Mouse (Mus musculus): Measurements from ENCODE around the gene Xxylt1.

Gene Xxylt1

DNA sequence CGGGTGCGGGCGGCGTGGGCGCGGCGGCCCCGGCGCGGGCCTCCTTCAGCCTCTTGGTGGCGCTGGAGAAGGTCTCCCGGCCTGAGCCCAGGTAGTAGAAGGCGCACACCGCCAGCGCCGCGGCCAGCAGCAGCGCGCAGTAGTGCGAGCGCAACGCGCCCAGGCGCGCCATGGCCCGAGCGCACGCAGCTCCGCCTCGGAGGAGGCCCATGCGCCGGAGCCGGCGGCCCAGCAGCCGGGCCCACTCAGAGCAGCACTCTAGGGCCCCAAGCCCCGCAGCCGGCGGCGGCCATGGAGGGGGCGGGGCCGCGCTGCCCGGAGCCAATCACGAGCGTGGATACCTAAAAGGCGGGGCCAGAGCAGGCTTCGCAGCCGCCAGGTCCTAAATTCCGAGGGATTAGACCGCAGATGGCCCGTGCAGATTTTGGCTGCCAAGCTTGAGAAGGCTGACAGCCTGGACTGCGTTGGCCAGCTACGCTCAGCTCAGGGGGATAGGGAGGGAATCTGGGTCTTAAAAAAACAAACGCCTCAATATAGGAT lies at the start of gene Xxylt1:
Xxylt1 (minus strand) TSS at position 308 of the 540 bp plus-strand sequence.
- peak; percentile 95 for DNase-seq (ENCODE audit: low spot score)

DNA sequence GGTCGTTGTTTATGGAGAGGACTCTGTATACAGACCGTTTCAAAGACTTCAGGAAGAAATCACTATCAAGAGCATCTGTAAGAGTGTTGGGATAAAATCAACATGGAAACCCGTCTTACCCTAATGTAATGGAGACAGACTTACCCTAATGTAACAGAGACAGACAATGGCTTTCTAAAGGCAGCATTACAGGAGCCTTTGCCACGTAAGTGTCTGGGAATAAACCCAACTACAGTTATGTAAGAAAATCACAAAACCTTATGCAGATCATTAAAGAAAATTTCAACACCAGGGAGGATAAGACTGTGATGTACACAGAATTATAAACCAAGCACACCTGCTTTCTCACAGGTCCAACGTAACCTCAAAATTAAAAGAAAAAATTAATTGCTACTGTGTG lies 46.9 kb upstream of the Xxylt1 start:
- no peak for DNase-seq (ENCODE audit: low spot score)

DNA sequence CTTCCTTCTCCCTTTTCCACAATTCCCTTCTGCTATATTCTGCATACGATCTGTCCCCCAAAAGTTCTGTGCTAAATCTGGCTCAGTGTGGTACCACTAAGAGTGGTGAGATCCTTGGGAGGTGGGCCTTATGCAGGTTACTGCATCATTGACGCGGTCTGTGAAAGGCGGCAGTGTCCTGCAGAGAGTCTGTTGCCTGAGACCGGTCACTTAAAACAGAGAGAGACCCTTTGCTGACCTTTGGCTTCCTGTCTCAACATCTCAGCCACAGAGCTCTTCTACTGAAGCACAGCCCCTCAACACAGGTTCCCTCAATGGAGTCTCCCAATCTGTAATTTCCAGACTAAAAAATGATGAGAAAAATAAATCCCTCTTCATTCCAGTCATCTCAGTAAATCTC lies 43.8 kb upstream of the Xxylt1 start:
- DNase-seq (ENCODE audit: low spot score): no peak

DNA sequence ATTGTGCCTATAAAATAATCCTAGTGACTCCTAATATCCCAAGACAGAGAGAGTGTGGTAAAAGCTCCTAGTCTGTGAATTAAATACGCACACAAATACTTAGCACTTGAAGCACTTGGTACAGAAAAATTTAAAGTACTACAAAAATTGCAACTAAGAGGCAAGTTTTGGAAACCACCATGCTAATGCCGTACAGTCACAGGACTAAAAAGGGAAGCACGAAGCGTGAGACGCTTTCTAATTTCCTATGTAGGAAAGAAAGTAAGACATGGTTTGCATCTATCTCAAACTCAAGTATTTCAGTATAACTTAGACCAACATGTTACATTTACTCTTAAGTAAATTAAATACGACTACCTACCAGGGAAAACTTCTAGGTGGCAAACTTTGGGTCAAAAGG lies 40.4 kb upstream of the Xxylt1 start:
- no peak for DNase-seq (ENCODE audit: low spot score)

DNA sequence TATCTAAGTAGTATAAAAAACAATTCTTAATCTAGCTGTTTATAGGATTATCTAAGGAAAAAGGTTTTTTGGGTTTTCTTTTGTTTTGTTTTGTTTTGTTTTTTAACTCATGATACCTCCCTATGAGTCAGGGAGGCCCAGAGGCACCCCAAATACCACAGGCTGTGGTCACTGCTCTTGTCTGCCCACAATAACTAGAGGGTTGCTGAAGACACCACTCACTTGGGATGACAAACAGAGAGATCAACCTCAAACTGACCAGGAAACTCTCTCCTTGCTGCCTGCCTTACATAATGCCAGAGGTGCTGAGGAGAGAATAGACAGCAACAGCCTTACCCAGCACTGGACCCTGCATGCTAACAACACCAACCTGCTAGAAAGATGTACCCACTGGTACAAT lies 32.4 kb upstream of the Xxylt1 start:
- DNase-seq (ENCODE audit: low spot score): no peak

DNA sequence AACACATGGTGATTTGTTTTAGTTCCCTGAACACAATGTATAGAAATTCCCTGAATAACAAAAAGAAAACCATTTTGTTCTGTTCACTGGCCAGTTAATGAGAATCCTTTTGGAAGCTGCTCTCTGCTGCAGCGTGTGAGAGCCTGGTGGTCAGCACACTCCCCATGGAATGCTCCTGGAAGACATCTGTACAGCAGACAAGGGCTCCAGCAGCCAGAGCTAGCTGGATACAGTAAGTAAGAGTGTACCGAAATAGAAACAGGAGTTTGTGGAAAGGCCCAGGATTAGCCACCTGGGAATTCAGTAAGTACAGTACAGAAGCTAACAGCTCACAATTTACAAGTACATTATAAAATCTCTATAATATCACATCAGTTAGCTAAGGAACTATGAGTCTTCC lies 20.1 kb upstream of the Xxylt1 start:
- no peak for DNase-seq (ENCODE audit: low spot score)

DNA sequence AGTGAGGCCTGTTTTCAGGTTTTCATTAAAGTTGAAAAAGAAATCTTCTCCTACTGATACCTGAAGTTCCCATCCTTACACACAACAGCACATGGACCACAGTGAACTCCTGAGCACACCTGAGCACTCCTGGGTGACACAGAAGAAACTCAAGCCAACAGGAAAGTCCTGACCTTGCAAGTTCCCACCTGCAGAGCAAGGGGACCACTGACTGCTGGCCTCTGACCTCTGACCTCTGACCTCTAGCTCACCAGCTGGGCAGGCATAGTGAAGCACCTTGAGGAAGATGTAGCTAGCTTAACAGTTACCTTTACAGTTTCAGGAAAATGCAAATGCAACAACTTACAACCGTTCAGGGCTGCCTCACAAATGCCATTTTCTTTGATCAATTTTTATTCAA lies 18.7 kb upstream of the Xxylt1 start:
- DNase-seq (ENCODE audit: low spot score): no peak

DNA sequence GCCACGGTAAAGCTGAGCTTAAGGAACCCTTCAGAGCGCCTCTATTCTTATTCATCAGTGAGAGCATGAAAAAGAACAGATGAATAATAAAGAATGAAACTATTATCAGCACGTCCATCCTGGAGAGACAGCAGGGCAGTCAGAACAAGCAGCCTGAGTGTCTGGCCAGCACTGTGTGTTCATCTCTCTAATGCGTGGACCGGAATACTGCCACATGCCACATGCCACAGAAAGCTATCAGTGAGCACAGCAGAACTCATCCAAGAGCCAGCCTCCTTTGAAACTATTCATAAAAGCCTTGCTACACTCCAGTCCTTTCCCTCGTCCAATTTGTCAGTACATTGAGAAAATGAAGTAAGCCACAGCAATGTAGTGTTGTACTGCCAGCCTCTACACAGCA lies 12.8 kb upstream of the Xxylt1 start:
- no peak for DNase-seq (ENCODE audit: low spot score)

DNA sequence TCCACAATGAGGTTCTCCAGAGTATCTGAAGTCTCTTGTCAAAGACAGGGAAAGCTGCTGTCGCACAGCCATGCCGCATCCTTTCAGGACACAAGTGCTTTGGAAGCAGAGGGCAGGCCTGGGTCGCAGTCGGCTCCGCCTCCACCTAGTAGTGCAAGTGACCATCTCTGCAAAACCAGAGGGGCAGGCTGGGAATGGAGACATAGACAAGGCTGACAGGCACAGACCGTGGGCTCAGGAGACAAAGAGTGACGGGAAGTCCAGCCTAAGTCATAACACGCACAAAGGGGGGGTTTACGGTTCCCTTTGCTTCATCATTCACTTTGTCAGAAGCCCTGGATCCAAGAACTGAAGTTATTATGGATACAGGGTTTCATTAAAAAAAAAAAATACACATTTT lies 12.0 kb upstream of the Xxylt1 start:
- no peak for DNase-seq (ENCODE audit: low spot score)

DNA sequence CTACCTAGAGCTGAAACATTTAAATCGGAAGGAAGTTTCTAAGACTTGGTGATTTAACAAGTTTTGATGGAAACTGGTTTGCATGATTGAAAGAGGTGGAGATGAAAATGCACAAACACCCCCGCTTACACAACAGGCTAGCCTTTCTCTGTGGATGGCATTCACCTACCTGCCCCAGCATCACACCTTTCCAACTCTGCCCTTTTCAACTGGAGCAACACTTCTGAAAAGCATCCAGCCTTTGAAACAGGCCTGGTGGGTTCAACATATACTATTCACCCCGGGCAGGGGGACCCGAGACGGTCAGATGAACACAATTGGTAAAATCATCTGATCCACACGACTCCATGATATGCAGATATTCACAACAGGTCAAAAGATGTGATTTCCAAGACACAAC lies 659 bp upstream of the Xxylt1 start:
- DNase-seq (ENCODE audit: low spot score): no peak

DNA sequence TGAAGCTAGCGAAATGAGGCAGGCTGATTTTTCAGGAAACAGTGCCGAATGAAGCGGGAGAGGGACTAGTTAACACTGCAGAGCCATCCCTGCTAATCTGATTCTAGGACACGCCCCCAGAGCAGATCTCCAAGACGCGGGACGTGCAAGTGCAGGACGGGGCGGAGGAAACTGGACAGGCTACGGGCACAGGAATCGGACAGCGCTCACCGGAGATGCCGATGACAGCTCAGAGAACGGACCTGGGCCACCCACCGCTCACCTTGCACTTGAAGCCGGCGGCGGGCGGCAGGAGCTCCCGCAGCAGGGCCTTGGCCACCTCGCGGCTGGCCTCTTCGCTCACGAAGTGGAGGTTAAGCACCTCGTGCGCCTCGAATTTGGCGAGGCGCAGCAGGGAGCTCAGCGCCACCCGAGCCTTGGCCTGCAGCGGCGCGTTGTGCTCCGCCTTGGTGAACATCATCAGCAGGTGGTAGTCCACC lies 620 bp downstream of the Xxylt1 start:
- DNase-seq (ENCODE audit: low spot score): peak; percentile 67

DNA sequence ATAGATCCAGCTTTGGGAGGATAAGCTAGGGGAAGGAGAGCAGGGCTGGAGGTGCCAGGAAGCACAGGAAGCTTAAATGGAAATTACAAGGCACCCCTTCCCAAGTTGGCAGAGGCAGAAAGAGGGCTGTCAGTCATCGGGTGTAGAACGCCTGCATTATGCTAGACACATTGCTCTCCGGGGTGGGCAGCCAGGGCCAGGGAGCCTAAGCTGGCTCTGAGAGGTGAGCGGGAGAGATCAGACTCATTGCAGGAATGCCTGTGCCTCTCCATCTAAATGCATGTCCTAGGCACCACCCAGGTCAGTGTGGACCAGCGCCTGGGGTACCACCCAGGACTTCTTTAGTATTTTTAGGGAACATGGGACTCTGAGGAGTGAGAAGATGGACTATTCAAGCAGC lies 3.8 kb downstream of the Xxylt1 start:
- DNase-seq (ENCODE audit: low spot score): no peak

DNA sequence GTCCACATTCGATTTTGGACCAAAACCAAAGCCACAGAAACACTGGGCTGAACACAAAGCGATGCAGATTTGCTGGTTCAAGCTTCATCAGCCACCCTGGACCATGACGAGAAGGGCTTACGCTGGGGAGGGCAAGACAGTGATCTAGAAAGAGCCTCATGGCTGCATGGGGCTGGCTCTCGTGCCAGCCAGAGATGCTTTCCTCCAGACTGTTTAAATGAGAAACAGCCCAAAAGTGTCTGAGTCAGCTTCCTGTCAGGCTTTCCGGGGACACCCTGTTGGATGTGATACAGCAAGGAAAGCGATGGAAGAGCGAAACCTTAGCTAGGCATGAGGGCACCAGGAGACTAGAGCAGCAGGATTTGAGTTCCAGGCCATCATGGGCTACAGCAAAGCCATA lies 4.8 kb downstream of the Xxylt1 start:
- no peak for DNase-seq (ENCODE audit: low spot score)

DNA sequence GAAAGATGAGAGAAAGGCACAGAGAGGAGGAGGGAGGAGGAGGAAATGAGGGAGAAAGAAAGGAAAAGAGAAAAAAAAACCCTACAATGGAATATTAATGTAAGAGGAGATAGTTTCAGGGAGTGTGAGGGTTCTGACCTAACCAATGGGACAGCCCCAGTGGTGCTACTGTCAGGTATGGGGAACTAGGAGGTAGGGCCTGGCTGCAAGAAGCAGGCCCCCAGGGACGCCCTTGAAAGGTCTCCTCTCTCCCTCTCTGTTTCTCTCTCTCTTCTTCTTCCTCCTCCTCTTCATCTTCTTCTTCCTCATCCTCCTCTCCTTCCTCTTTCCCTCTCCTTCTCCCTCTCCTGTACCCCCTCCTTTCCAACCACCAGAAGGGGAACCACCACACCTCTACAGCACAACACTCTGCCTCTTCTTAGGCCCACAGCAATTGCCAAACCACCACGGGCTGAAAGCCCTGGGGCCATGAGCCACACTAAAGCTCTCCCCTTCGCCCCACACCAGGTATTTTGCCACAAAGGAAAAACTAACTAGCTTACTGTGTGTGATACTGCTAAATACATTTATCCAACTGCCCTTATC lies 6.8 kb downstream of the Xxylt1 start:
- no peak for DNase-seq (ENCODE audit: low spot score)

DNA sequence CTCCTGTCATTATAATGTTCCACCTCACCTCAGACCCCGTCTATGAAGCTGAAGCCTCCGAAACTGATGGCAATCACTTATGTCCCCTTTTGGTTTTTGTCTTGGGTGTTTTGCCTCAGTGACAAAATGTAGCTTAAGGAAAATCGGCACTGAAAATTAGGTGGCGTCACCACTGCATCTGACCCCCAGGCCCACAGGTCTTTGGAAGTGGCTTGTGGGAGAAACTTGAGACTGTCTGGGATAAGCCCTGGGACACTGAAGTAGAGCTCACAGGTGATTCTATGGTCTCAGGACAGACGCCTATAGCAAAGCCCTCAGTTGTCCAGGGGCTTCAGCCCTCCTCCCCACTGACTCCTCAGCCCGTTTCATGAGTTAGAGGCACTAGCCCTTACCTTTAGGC lies 9.5 kb downstream of the Xxylt1 start:
- DNase-seq (ENCODE audit: low spot score): no peak

DNA sequence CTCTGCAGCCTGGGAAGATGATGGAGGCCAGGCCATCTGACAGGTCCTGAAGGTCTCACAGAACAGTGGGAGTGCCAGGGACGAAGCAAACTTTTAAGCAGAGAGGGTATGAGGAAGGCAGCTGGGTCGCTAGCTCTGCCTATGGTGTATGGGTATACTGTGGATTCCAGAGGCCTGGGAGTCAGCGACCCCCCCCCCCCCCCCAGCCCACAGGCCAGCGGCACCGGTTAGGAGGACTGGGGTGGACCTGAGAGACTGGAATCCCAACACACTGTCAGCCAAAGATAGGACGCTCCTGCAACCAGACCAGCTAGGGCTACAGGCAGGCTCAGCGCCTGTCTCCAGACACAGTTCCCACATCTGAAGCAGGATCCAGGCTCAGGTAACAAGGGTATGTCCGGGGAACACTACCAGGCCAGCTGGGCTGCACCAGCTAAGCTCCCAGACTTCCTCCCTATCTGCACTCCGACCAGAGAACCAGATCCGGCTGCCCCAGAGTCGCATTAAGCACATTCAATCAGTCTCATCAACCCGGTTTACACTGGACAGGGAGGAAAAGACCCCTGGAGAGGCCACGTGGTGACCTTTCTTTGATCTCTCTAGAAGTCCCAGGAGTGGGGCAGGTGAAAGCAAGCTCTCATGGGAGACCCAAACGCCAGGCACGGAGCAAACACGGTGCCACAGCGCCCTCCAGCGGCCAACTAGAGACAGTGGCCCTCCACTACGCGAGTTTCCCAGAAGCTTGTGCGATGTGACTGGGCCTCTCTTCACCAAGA lies 10.7 kb downstream of the Xxylt1 start:
- peak; percentile 87 for DNase-seq (ENCODE audit: low spot score)

DNA sequence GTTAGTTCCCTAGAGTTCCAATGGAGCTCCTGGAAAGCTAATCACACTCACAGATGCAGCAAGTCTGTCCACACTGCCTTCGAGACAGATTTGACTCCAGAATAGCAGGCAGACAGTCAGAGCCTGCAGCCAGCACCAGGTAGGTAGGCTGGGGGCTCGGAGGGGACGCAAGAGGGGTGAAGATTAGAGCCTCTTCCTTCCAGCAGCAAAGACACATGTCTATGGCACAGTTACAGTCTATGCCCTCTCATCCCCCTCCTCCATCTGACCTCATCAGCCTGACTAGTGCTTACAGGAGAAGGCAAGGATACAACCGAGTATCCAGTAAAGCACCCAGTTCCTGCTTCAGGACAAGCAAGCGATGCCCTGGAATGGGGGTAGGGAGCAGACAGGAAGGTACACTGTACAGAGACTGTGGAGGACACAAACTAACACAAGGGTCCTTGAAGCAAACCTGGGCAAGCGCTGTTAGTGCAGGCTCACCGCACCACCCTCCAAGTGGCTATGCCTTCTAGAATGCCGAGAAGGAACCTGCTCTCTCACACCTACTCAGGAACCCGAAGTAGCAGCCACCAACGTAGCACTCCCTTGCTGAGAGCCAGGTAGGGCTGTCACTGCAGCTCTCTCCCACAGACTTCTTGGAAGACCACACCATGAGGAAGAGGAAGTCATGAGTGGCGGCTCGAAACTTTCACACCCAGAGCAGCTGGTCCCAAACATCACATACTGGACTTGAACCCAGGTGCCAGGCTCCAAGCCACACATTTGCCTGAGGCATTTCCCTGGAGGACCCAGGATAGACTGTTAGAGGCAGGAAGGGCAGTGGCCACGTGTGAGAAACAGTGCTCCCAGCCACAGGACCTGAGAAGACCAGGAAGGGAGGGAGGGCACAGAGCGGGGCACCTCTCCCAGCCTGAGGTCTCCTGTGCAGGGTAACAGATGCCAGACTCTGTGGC lies 11.7 kb downstream of the Xxylt1 start:
- no peak for DNase-seq (ENCODE audit: low spot score)

DNA sequence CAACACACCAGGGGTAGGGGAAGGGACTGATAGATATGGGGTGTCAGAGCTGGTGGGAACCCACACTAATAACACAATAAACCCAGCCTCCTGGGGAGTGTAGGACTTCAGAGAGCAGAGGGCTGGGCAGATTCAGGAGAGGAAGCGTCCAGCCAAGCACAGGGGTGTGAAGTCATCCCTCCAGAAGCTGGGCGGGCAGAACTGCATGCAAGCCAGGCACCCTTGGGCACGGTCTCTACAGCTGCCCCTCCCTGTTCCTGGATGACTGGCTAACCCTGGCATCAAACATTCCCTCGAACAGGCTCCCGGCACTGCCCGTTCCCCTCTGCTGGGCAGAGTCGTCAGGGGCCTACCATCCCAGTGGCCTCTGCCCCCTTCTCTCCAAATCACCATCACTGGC lies 13.0 kb downstream of the Xxylt1 start:
- DNase-seq (ENCODE audit: low spot score): peak; percentile 80

DNA sequence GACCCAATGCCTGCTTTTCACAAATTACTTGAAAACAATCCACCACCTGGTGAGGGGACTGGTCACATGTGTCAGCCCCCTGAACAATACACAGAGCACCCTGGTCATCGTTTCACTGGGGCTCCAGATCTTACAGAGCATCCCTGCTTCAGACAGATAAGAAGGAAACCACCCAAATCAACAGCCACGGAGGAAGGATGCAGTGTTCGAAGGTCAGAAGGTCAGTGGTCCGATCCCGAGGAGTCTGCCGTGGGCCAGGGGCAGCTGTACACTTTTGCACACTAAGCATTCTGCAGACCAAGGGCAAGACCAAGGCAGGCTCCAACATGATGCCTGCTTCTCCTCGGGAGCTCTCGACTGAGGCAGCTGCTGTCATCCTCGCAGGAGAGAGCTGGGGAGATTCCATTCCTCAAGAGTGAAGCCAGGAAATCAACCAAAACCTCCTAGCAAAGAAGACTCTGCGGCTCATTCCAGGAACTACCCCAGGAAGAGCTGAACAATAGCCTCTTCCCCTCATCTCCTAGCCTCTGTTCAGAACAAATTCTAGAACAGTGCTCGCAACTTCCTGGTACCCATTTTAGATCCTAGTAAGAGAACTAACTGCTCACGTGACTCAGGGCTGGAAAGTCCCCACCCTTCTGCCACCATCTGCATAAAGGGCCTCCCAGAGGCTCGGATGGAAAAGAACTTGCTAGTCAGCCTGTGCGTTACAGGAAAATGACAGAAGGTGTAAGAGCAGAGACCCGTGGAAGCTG lies 14.7 kb downstream of the Xxylt1 start:
- peak; percentile 80 for DNase-seq (ENCODE audit: low spot score)

DNA sequence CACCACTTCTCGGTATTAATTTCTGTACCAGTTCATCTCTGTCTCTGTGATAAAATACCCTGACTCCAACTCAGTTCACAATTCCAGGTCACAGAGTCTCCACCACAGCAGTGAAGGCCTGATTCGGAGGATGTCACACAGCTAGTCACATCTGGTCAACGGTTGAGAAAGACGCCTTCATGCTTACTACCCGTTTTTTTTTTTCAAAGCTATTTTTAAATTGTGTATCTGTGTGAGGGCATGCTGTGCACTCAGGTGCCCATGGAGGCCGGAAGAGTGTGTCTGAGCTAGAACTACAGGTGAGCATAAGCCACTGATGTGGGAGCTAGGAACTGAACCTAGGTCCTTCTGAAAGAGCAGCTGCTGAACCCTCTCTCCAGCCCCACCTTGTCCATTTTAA lies 16.4 kb downstream of the Xxylt1 start:
- no peak for DNase-seq (ENCODE audit: low spot score)

DNA sequence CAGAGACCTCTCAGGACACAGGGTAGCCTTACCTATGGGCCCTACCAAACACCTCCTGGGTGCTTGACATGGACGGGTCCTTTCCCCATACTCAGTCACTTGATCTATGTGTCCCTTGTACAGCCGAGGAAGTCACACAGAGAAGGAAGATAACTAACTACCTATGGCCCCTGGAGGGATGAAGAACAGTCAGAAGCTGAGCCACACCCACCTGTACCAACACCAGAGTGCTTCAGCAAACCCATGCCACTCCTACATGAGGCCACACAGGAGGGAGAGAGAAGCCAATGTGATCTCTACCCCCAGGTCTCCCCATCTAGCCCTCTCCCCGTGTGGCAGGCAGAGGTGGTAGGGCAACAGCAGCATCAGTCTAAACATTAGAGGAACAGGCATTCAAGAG lies 18.3 kb downstream of the Xxylt1 start:
- DNase-seq (ENCODE audit: low spot score): no peak

All from lung, postnatal 25 days (tissue).